Mouse (Mus musculus) natural killer cell, adult 2 months (primary cell): ENCODE results near the gene Gm20517.

ENCODE experiments used
- DNase-seq, 2 experiments: peaks; one replicate each; pipeline ENCODE4 v3.0.0; 2022; ENCODE audit warnings: low spot score in 2 of 2

Gene Gm20517

GRCm38 (mm10) chr17:47676581-47676980 is 65.2 kb downstream of the Gm20517 start:
- peak in 1 of 2 experiments; percentile 43 for DNase-seq

GRCm38 (mm10) chr17:47678238-47678637 is 66.8 kb downstream of the Gm20517 start:
- DNase-seq = no peak

GRCm38 (mm10) chr17:47678702-47679101 is 67.3 kb downstream of the Gm20517 start:
- DNase-seq = no peak

GRCm38 (mm10) chr17:47682836-47683235 is 71.4 kb downstream of the Gm20517 start:
- DNase-seq = peak; percentile 37 to 57

- DNase-seq = peak; percentile 85 to 91
Measured at GRCm38 (mm10) chr17:47687409-47688343, 76.3 kb downstream of the Gm20517 start.

GRCm38 (mm10) chr17:47688344-47688607 is 76.9 kb downstream of the Gm20517 start, which contains the start of gene Tomm6:
TSS of gene Tomm6 (minus strand) at chr17:47688386.
- DNase-seq = no peak

GRCm38 (mm10) chr17:47688608-47689575 is 77.5 kb downstream of the Gm20517 start, which contains the start of gene Frs3:
TSS of gene Frs3 (plus strand) at chr17:47689030.
- peak; percentile 50 for DNase-seq

GRCm38 (mm10) chr17:47689894-47690293 is 78.5 kb downstream of the Gm20517 start:
- DNase-seq = no peak

- DNase-seq = no peak
Measured at GRCm38 (mm10) chr17:47691650-47692049, 80.3 kb downstream of the Gm20517 start.

GRCm38 (mm10) chr17:47693671-47694441 is 82.5 kb downstream of the Gm20517 start:
- no peak for DNase-seq

GRCm38 (mm10) chr17:47694442-47694502 is 82.9 kb downstream of the Gm20517 start, which contains the start of gene Gm21981:
TSS of gene Gm21981 (minus strand) at chr17:47694455.
- DNase-seq = no peak

- DNase-seq = peak; percentile 95
Measured at GRCm38 (mm10) chr17:47694503-47695336, 83.3 kb downstream of the Gm20517 start, which contains the start of gene Prickle4. TSS of gene Prickle4 (minus strand) at chr17:47694736.

- no peak for DNase-seq
Measured at GRCm38 (mm10) chr17:47695337-47695710, 83.9 kb downstream of the Gm20517 start.

- no peak for DNase-seq
Measured at GRCm38 (mm10) chr17:47698156-47698555, 86.8 kb downstream of the Gm20517 start.

- no peak for DNase-seq
Measured at GRCm38 (mm10) chr17:47699055-47699454, 87.7 kb downstream of the Gm20517 start.

- DNase-seq = no peak
Measured at GRCm38 (mm10) chr17:47701793-47702192, 90.4 kb downstream of the Gm20517 start.

GRCm38 (mm10) chr17:47702548-47703345 is 91.4 kb downstream of the Gm20517 start:
- DNase-seq = no peak

- DNase-seq = no peak
Measured at GRCm38 (mm10) chr17:47703556-47703955, 92.2 kb downstream of the Gm20517 start.

GRCm38 (mm10) chr17:47704692-47705091 is 93.3 kb downstream of the Gm20517 start:
- no peak for DNase-seq

GRCm38 (mm10) chr17:47706196-47706595 is 94.8 kb downstream of the Gm20517 start:
- no peak for DNase-seq
